Mouse (Mus musculus) embryonic stem cell, embryonic (primary cell): ENCODE results near the gene BC052040.

Source experiments
- CTCF ChIA-PET, 4 experiments: fragments of 300-600 bp in 2 of 4; fragments of 350-600 bp in 2 of 4; sonication (Branson Sonifier 250); formaldehyde crosslinking; loops; one replicate each; lab custom pipeline; 2022; ENCODE audit warnings: inconsistent platforms in 2 of 4; lab: Charles Lee
- POLR2A ChIA-PET, 4 experiments: fragments of 300-600 bp in 2 of 4; fragments of 350-600 bp in 2 of 4; sonication (Branson Sonifier 250); formaldehyde crosslinking; loops; one replicate each; lab custom pipeline; 2022; ENCODE audit warnings: antibody characterized with exemption in 4 of 4, inconsistent platforms in 1 of 4; lab: Charles Lee

The BC052040 gene

GRCm38 (mm10) chr2:115581241-115581988, at the start of gene BC052040:
TSS of gene BC052040 (plus strand) at chr2:115581716.
- CTCF ChIA-PET = no interaction called here

GRCm38 (mm10) chr2:115538009-115538690, 43.4 kb upstream of the BC052040 start:
- ChIA-PET CTCF (no interaction called here), POLR2A (interaction anchor here in 1 of 4 experiments (0.6 kb wide), 1 partner anchor 297 kb away, joined by 3 read pairs; no protein-coding TSS in a partner anchor)

More at GRCm38 (mm10) chr2:115581241-115581988, at the start of gene BC052040:
- POLR2A ChIA-PET = interaction anchor here in 3 of 4 experiments (0.6 to 1.7 kb wide), 13 partner anchors 10 to 484 kb away, joined by 3 to 6 read pairs (median 4); partner anchors contain the start of gene Meis2 (in 1 of the 3)

DNA sequence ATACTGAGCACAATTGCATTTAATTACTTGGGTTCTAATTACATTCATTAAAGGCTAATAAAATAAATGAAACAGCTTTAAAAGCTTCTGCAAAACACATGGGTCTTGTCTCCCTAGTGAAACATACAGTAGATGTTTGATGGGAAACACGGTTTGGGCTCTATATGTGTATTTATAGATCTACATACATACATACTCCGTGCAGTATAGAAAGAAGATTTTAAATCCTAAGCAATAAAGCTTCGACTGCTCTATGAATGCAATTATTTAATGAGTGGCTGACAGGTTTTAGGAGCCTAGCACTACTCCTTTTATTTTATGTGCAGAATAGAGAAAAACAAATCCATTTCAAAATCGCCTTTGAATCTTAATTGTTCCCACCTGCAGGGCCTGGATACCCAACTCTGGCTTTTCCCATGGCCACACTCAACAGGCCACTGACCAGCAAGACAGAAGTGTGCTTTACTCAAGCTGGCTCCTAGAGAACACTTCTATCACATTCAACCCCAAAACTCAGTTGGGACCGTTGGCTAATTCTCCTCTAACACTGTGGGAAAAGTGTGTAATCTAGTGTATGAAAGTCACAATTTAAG, 42.7 kb upstream of the BC052040 start:
- CTCF ChIA-PET = no interaction called here
- POLR2A ChIA-PET = interaction anchor here in 3 of 4 experiments (0.6 kb wide), 3 partner anchors 29 to 297 kb away, joined by 3 read pairs; no protein-coding TSS in a partner anchor

GRCm38 (mm10) chr2:115539731-115540130, 41.8 kb upstream of the BC052040 start:
- POLR2A ChIA-PET = no interaction called here
- CTCF ChIA-PET = no interaction called here

- ChIA-PET CTCF (no interaction called here), POLR2A (no interaction called here)
Measured at GRCm38 (mm10) chr2:115542401-115543123, 39.0 kb upstream of the BC052040 start.

- ChIA-PET POLR2A (no interaction called here), CTCF (no interaction called here)
Measured at GRCm38 (mm10) chr2:115543212-115543611, 38.3 kb upstream of the BC052040 start.

- CTCF ChIA-PET = no interaction called here
Measured at GRCm38 (mm10) chr2:115551901-115552300, 29.6 kb upstream of the BC052040 start.

GRCm38 (mm10) chr2:115562155-115562827, 19.2 kb upstream of the BC052040 start:
- POLR2A ChIA-PET = no interaction called here
- CTCF ChIA-PET = no interaction called here

More at GRCm38 (mm10) chr2:115551901-115552300, 29.6 kb upstream of the BC052040 start:
- POLR2A ChIA-PET = no interaction called here

DNA sequence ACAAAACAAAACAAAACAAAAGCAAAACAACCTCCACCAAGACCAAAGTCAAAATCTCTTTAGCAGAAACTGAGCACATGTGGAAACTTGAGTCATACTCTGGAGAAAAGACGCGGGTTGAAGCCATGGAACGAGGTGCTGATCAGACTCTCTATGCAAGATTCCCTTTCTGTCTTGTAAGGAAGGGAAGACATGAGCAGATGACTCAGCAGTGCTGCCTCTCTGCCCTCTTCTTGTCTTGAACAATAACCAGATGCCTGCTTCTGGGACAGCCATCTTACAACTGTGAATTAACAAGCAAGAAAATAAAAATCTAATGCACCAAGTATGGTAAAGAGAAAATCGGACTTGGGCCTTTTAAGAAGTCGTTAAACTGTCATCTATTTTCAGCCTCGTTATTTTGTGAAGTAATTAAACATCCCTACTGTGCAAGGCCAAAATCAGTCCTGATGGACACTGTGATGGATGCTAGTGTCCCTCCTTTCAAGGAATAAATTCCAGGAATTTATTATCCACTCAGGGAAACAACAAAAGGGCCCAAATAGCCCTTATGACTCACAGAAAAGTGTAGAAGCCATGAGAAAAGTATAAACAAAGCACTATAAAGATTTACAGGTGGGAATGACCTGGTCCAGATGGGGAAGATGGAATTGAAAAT, 18.0 kb upstream of the BC052040 start:
- POLR2A ChIA-PET = interaction anchor here in 1 of 4 experiments (0.7 kb wide), 1 partner anchor 313 kb away, joined by 9 read pairs; no protein-coding TSS in a partner anchor
- CTCF ChIA-PET = interaction anchor here in 3 of 4 experiments (0.6 to 0.7 kb wide), 3 partner anchors 120 to 467 kb away, joined by 3 to 4 read pairs (median 3); no protein-coding TSS in a partner anchor

GRCm38 (mm10) chr2:115571996-115572395, 9.5 kb upstream of the BC052040 start:
- POLR2A ChIA-PET = interaction anchor here in 1 of 4 experiments (0.8 kb wide), 1 partner anchor 10 kb away, joined by 3 read pairs; the partner anchor contains the start of gene BC052040
- CTCF ChIA-PET = no interaction called here

DNA sequence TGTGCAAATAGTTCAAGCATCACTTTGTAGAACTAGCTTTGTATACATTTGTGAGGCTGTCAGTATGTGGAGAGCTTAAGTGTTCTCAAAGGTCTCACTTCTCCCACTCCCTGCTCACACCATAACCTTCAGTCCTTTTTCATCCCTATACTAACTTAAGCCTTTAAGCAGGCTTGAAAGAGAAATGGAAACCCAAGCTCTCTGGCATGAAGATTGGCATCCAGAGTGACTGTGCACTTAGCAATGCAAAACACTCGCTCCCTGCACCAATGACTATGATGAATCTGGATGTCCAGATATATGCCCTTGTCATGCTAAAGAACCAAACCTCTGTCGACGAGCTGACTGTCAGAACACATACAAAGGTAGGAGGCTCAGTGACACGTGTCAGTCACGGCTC, 6.7 kb upstream of the BC052040 start:
- CTCF ChIA-PET = no interaction called here

DNA sequence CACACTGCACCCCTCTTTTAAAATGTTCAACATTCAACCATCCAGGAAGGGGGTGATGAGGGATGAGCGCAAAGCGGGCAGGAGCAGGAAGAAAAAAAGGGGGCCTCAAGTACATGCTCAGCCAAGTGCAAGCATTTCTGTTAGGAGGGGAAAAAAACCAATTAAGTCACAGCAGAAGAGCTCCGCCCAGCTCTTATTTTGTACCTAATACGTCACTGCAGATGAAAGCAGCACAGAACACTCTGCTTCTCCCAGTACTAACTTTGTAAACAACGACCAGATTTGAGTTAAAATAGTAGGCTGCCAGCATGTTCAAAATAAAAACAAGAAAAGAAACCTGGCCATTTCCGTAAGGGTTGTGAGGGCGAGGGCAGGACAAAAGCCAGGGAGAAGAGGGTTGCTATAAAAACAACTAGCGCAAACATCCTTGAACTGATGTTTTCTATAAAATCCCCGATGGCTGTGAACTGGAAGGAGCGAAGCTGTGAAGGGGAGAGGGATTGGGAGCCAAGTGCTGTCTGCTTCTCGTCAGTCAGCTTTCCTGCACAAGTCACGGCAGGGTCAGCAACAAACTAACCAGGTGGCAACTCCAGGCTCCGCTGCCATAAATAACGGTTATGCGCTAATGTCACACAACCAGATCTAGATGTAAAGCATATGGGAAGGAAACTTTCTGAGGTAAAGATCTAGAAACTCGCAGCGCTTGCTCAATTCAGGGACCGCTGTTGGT, 2.2 kb upstream of the BC052040 start:
- POLR2A ChIA-PET = interaction anchor here in 3 of 4 experiments (0.6 to 1.0 kb wide), 3 partner anchors 13 to 488 kb away, joined by 3 to 4 read pairs (median 3); no protein-coding TSS in a partner anchor
- CTCF ChIA-PET = no interaction called here

More for the DNA sequence above, 6.7 kb upstream of the BC052040 start:
- POLR2A ChIA-PET = interaction anchor here in 1 of 4 experiments (1.0 kb wide), 1 partner anchor 8 kb away, joined by 4 read pairs; no protein-coding TSS in a partner anchor

DNA sequence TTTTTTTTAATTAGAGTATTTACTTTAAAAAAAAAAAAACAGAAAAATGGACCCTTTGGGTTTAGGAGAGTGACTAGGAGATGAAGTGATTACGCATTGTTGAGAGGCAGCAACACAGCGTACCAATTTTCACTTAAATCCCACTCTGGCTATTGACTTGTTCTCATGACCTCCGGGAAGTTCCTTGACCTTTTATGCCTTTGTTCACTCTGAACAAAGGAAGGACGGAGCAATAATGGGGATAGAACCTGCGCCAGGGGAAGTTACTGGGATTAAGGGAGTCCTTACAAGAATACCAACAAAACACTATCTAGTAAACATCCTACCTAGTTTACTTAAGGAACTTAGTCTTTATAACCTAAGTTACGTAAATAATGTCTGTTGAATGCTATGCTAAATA, 1.5 kb upstream of the BC052040 start:
- ChIA-PET CTCF (no interaction called here), POLR2A (interaction anchor here in 2 of 4 experiments (0.6 to 1.0 kb wide), 2 partner anchors 14 to 19 kb away, joined by 3 read pairs; no protein-coding TSS in a partner anchor)

- ChIA-PET CTCF (no interaction called here), POLR2A (interaction anchor here in 2 of 4 experiments (0.8 to 1.7 kb wide), 9 partner anchors 9 to 134 kb away, joined by 3 to 6 read pairs (median 5); no protein-coding TSS in a partner anchor)
Measured at GRCm38 (mm10) chr2:115581989-115582608, 583 bp downstream of the BC052040 start.

GRCm38 (mm10) chr2:115583776-115584175, 2.3 kb downstream of the BC052040 start:
- POLR2A ChIA-PET = interaction anchor here in 1 of 4 experiments (1.4 kb wide), 1 partner anchor 19 kb away, joined by 3 read pairs; no protein-coding TSS in a partner anchor
- CTCF ChIA-PET = no interaction called here

- ChIA-PET POLR2A (interaction anchor here in 2 of 4 experiments (1.0 to 1.5 kb wide), 2 partner anchors 9 to 12 kb away, joined by 3 to 5 read pairs; partner anchors contain the start of gene BC052040 (in 1 of the 2)), CTCF (no interaction called here)
Measured at GRCm38 (mm10) chr2:115590602-115591001, 9.1 kb downstream of the BC052040 start.
